Mouse (Mus musculus): ENCODE results near the gene Mast4. TPM values are rescaled to one million over a fixed set of nuclear protein-coding genes. Genes with fewer than 3 reads are reported as not detected.

Gene Mast4
- total and polyA plus RNA-seq, 3 experiments = 8.5 to 33.1 (median 23.6) TPM

DNA sequence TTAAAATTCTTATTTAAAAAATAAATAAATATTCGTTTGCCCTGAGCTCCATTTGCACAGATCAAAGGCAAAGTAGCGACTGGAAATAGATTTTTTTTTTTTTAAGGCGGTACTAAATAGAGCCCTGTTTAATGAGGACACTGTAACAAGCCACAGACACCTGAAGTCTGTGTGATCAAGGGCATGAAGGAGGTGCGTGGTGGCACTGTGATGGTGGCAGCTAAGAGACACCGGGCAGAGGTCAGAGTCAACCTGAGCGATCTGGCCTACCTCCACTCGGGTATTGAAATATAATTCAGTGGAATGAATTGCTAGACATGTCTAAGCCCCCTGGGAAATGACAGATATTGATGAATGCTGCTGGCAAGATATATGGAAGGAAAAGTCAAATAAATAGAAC is 184.9 kb downstream of the Mast4 start:
- no peaks in the 10 kb centered on the region for H3K4me1 ChIP-seq (ENCODE audit: control insufficient read depth, insufficient read depth, low read length)
- 91% methylated on average over 7 of the region's 7 CpGs for WGBS
- H3K4me3 ChIP-seq = no peak overlapping the region
- intact Hi-C loops (cut with DNase I) = no loop called here
- H3K36me3 ChIP-seq (ENCODE audit: control insufficient read depth, insufficient read depth, low read length) = no peaks in the 10 kb centered on the region
- no peak for DNase-seq
- H3K9ac ChIP-seq (ENCODE audit: low read depth, low read length) = no peak overlapping the region
- no peaks in the 10 kb centered on the region for H3K79me2 ChIP-seq (replicated peaks; ENCODE audit: control insufficient read depth, insufficient read depth, low read length)
- TF ChIP-seq CTCF (IDR thresholded peaks at IDR 0.05) (no peak), POLR2A (IDR thresholded peaks at IDR 0.05; ENCODE audit: insufficient read depth, low read depth, low read length) (no peak), EP300 (IDR thresholded peaks at IDR 0.05; ENCODE audit: insufficient read depth, low read depth, low read length) (no peak)
- no peak overlapping the region for H3K27ac ChIP-seq
- no peaks in the 10 kb centered on the region for H3K27me3 ChIP-seq (ENCODE audit: control insufficient read depth, insufficient read depth, low read length)

DNA sequence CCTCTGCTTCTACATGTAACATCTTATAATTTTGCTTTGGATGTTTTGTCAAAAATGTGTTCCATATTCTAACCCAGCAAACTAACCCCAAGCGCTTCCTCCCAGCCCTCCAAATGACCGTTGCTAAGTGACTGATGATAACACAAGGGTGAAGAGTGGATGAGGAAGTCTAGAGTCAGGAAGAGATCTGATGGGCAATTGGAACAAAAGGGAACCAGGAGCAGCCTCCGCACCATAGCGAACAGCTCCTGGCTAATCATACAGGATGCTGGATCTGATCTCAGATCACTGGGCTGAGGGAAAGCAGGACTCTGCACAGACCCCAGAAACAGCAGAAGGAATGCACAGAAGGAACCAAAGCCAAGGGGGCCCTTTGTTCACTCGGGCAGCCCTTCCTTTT is 190.0 kb downstream of the Mast4 start:
- no peaks in the 10 kb centered on the region for H3K79me2 ChIP-seq (replicated peaks; ENCODE audit: control insufficient read depth, insufficient read depth, low read length)
- no peak for TF ChIP-seq POLR2A (IDR thresholded peaks at IDR 0.05; ENCODE audit: insufficient read depth, low read depth, low read length)
- TF ChIP-seq EP300 (IDR thresholded peaks at IDR 0.05; ENCODE audit: insufficient read depth, low read depth, low read length) = no peak
- H3K4me1 ChIP-seq (ENCODE audit: control insufficient read depth, insufficient read depth, low read length) = no peaks in the 10 kb centered on the region
- intact Hi-C loops (cut with DNase I) = no loop called here
- H3K9ac ChIP-seq (ENCODE audit: low read depth, low read length) = no peak overlapping the region
- H3K27me3 ChIP-seq (ENCODE audit: control insufficient read depth, insufficient read depth, low read length) = no peaks in the 10 kb centered on the region
- H3K36me3 ChIP-seq (ENCODE audit: control insufficient read depth, insufficient read depth, low read length) = no peaks in the 10 kb centered on the region
- 13% methylated on average over 5 of the region's 5 CpGs for WGBS
- H3K27ac ChIP-seq = no peak overlapping the region
- no peak overlapping the region for H3K4me3 ChIP-seq
- DNase-seq = no peak

DNA sequence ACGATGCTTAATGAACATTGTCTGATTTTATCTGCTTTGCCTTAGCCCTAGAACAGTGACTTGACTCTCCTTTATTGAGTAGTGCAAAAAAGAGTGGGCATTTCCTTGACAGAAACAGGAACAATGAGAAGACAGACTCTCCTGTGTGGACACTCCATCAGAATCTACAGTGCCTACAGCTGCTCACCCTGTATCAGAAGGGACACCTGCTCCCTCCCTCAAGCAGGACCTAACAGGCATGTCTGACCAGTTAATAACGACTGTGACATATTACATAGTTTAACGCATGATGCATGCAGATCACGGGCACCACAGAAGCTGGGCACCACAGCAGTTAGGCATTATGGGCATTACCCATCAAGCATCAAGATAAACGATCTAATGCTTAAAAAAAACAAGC is 193.0 kb downstream of the Mast4 start:
- TF ChIP-seq CTCF (IDR thresholded peaks at IDR 0.05) (no peak), EP300 (IDR thresholded peaks at IDR 0.05; ENCODE audit: insufficient read depth, low read depth, low read length) (no peak), POLR2A (IDR thresholded peaks at IDR 0.05; ENCODE audit: insufficient read depth, low read depth, low read length) (no peak)
- WGBS = 84% methylated on average over 5 of the region's 5 CpGs
- DNase-seq = no peak
- no peaks in the 10 kb centered on the region for H3K79me2 ChIP-seq (replicated peaks; ENCODE audit: control insufficient read depth, insufficient read depth, low read length)
- no peaks in the 10 kb centered on the region for H3K27me3 ChIP-seq (ENCODE audit: control insufficient read depth, insufficient read depth, low read length)
- H3K9ac ChIP-seq (ENCODE audit: low read depth, low read length) = no peak overlapping the region
- no peak overlapping the region for H3K4me3 ChIP-seq
- H3K36me3 ChIP-seq (ENCODE audit: control insufficient read depth, insufficient read depth, low read length) = no peaks in the 10 kb centered on the region
- no peak overlapping the region for H3K27ac ChIP-seq
- H3K4me1 ChIP-seq (ENCODE audit: control insufficient read depth, insufficient read depth, low read length) = no peaks in the 10 kb centered on the region
- intact Hi-C loops (cut with DNase I) = no loop called here

DNA sequence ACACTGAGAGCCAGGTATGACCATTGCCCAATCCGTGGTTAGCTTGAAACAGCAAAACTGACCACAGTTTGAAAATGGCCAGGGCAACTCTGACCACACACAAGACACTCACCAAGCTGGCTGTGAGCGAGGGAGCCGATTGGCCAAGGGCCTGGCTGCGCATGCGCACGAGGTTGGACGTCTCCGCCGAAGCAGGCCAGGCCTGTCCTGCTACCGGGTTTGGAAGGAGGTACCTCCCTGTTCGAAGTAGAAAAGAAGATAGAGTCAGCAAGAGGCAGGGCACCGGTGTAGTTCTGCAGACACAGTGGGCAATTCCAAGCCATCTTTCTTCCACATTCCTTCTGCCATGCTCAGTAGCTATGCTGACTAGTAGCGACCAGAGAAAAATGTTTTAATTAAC is 194.2 kb downstream of the Mast4 start:
- Histone ChIP-seq H3K79me2 (replicated peaks; ENCODE audit: control insufficient read depth, insufficient read depth, low read length) (no peaks in the 10 kb centered on the region), H3K27me3 (ENCODE audit: control insufficient read depth, insufficient read depth, low read length) (no peaks in the 10 kb centered on the region), H3K36me3 (ENCODE audit: control insufficient read depth, insufficient read depth, low read length) (no peaks in the 10 kb centered on the region), H3K4me3 (no peak overlapping the region), H3K9ac (ENCODE audit: low read depth, low read length) (no peak overlapping the region), H3K4me1 (ENCODE audit: control insufficient read depth, insufficient read depth, low read length) (no peaks in the 10 kb centered on the region), H3K27ac (no peak overlapping the region)
- intact Hi-C loops (cut with DNase I) = no loop called here
- no peak for DNase-seq
- no peak for TF ChIP-seq POLR2A (IDR thresholded peaks at IDR 0.05; ENCODE audit: insufficient read depth, low read depth, low read length)
- TF ChIP-seq EP300 (IDR thresholded peaks at IDR 0.05; ENCODE audit: insufficient read depth, low read depth, low read length) = no peak
- TF ChIP-seq CTCF (IDR thresholded peaks at IDR 0.05) = no peak
- WGBS = 91% methylated on average over 13 of the region's 13 CpGs

GRCm38 (mm10) chr13:103138298-103138697 is 196.0 kb downstream of the Mast4 start:
- Histone ChIP-seq H3K79me2 (replicated peaks; ENCODE audit: control insufficient read depth, insufficient read depth, low read length) (no peaks in the 10 kb centered on the region), H3K9ac (ENCODE audit: low read depth, low read length) (no peak overlapping the region), H3K27ac (no peak overlapping the region), H3K4me3 (no peak overlapping the region), H3K4me1 (ENCODE audit: control insufficient read depth, insufficient read depth, low read length) (no peaks in the 10 kb centered on the region), H3K27me3 (ENCODE audit: control insufficient read depth, insufficient read depth, low read length) (no peaks in the 10 kb centered on the region), H3K36me3 (ENCODE audit: control insufficient read depth, insufficient read depth, low read length) (no peaks in the 10 kb centered on the region)
- DNase-seq = no peak
- TF ChIP-seq CTCF (IDR thresholded peaks at IDR 0.05) = no peak
- intact Hi-C loops (cut with DNase I) = no loop called here

GRCm38 (mm10) chr13:103135224-103135883 is 198.9 kb downstream of the Mast4 start:
- intact Hi-C loops (cut with DNase I) = no loop called here
- WGBS = 74% methylated on average over 17 of the region's 17 CpGs
- H3K79me2 ChIP-seq (replicated peaks; ENCODE audit: control insufficient read depth, insufficient read depth, low read length) = no peaks in the 10 kb centered on the region

More at GRCm38 (mm10) chr13:103135224-103135883, 198.9 kb downstream of the Mast4 start:
- Histone ChIP-seq H3K27ac (no peak overlapping the region), H3K27me3 (ENCODE audit: control insufficient read depth, insufficient read depth, low read length) (no peaks in the 10 kb centered on the region), H3K4me3 (no peak overlapping the region), H3K36me3 (ENCODE audit: control insufficient read depth, insufficient read depth, low read length) (no peaks in the 10 kb centered on the region), H3K4me1 (ENCODE audit: control insufficient read depth, insufficient read depth, low read length) (no peaks in the 10 kb centered on the region), H3K9ac (ENCODE audit: low read depth, low read length) (no peak overlapping the region)
- no peak for DNase-seq
- TF ChIP-seq EP300 (IDR thresholded peaks at IDR 0.05; ENCODE audit: insufficient read depth, low read depth, low read length) (no peak), POLR2A (IDR thresholded peaks at IDR 0.05; ENCODE audit: insufficient read depth, low read depth, low read length) (no peak), CTCF (IDR thresholded peaks at IDR 0.05) (no peak)

Data from heart, adult 2 months (tissue).